8 mouse cellular contexts compared by ENCODE assay signal in genomic region chr1:78510862-78511261, GRCm38 (mm10). TPM values are rescaled to one million over a fixed set of nuclear protein-coding genes. Genes with fewer than 3 reads are reported as not detected.
DNase-seq lines count a peak whose midpoint lies in the region; ATAC-seq and TF ChIP-seq lines count a peak whose summit lies in the region.

TSS of gene Mogat1 (plus strand) at chr1:78510991.

- peak within 1 kb of the TSS; percentile 33 for H3K4me3 ChIP-seq in embryonic facial prominence, embryonic 11.5 days (ENCODE audit: low read depth, low read length)
- peak within 1 kb of the TSS; percentile 25 for H3K4me3 ChIP-seq in intestine, postnatal 0 days (ENCODE audit: low read depth, low read length)

- no peaks in the 10 kb centered on the region for H3K27me3 ChIP-seq in embryonic facial prominence, embryonic 11.5 days (ENCODE audit: control insufficient read depth, insufficient read depth, low read length)
- 0 out of 2 replicates have a peak, but pooled peaks cover 6% of the 10 kb centered on the region for H3K27me3 ChIP-seq in intestine, postnatal 0 days (replicated peaks; ENCODE audit: control insufficient read depth, insufficient read depth, low read length)

- intact Hi-C loops in gastrocnemius, postnatal 36 days (cut with DNase I) = no loop called here

- WGBS in embryonic facial prominence, embryonic 11.5 days = 64% methylated on average over 5 of the region's 5 CpGs
- 62% methylated on average over 5 of the region's 5 CpGs for WGBS in intestine, postnatal 0 days

- H3K4me1 ChIP-seq in embryonic facial prominence, embryonic 11.5 days (ENCODE audit: control insufficient read depth, insufficient read depth, low read length) = no peaks in the 10 kb centered on the region
- H3K4me1 ChIP-seq in intestine, postnatal 0 days (replicated peaks; ENCODE audit: control insufficient read depth, insufficient read depth, low read length) = no peaks in the 10 kb centered on the region

- ATAC-seq in embryonic facial prominence, embryonic 11.5 days (replicated peaks; ENCODE audit: insufficient number of reproducible peaks, low FRiP score, low TSS enrichment, low read depth) = no peak
- ATAC-seq in intestine, postnatal 0 days = no peak
- no peak for ATAC-seq in megakaryocyte progenitor cell, adult 5-6 weeks (replicated peaks; ENCODE audit: poor library complexity)

- H3K9me3 ChIP-seq in embryonic facial prominence, embryonic 11.5 days (replicated peaks; ENCODE audit: control insufficient read depth, low read length) = no peaks in the 10 kb centered on the region
- no peaks in the 10 kb centered on the region for H3K9me3 ChIP-seq in intestine, postnatal 0 days (ENCODE audit: control insufficient read depth)

- H3K9ac ChIP-seq in embryonic facial prominence, embryonic 11.5 days (replicated peaks; ENCODE audit: low read length) = peak within 1 kb of the TSS; percentile 59
- no peak within 1 kb of the TSS for H3K9ac ChIP-seq in intestine, postnatal 0 days (ENCODE audit: low read depth, low read length)

- H3K4me2 ChIP-seq in embryonic facial prominence, embryonic 11.5 days (ENCODE audit: low read depth, low read length) = peak within 1 kb of the TSS; percentile 71
- peak within 1 kb of the TSS; percentile 57 for H3K4me2 ChIP-seq in intestine, postnatal 0 days (replicated peaks; ENCODE audit: low read depth)

- H3K36me3 ChIP-seq in embryonic facial prominence, embryonic 11.5 days (replicated peaks; ENCODE audit: control insufficient read depth, insufficient read depth, low read depth, low read length) = no peaks in the 10 kb centered on the region
- no peaks in the 10 kb centered on the region for H3K36me3 ChIP-seq in intestine, postnatal 0 days (ENCODE audit: control insufficient read depth, insufficient read depth)

- peak; percentile 33 for DNase-seq in adrenal gland, postnatal 14 days
- no peak for DNase-seq in adrenal gland, postnatal 25 days
- no peak for DNase-seq in embryonic facial prominence, embryonic 11.5 days (ENCODE audit: low spot score)
- peak; percentile 18 for DNase-seq in lung, postnatal 36 days
- no peak for DNase-seq in B cell, adult 2 months
- no peak for DNase-seq in gastrocnemius, postnatal 36 days

- no peak for TF ChIP-seq CTCF in intestine, postnatal 0 days (IDR thresholded peaks at IDR 0.05; ENCODE audit: low read depth)

- no peak within 1 kb of the TSS for H3K27ac ChIP-seq in embryonic facial prominence, embryonic 11.5 days (replicated peaks; ENCODE audit: low read depth, low read length)
- H3K27ac ChIP-seq in intestine, postnatal 0 days (ENCODE audit: low read depth, low read length) = no peak within 1 kb of the TSS

RNA-seq across cellular contexts. Expression of gene Mogat1, which starts in this region (rescaled TPM):
- total RNA-seq in adrenal gland, postnatal 14 days (2021) = 1.1 TPM in 1 of 2 replicates, not detected in the other
- 1.2 and 2.3 TPM in 2 replicates for total RNA-seq in adrenal gland, postnatal 25 days (2021)
- 0.92 and 1.9 TPM in 2 replicates for polyA plus RNA-seq in embryonic facial prominence, embryonic 11.5 days (2014; fragmentation: Nextera tagmentation; extraction: Ambion mirVana)
- 0.44 and 0.98 TPM in 2 replicates for polyA plus RNA-seq in intestine, postnatal 0 days (2015; fragmentation: Nextera tagmentation; extraction: Ambion mirVana)
- total RNA-seq in megakaryocyte progenitor cell, adult 5-6 weeks (2015) = not detected in 2 replicates
- not detected in 2 replicates for total RNA-seq in megakaryocyte progenitor cell, adult 5-6 weeks (2017)
- not detected for total RNA-seq in gastrocnemius, postnatal 36 days (2021)

Comparison
In these comparisons a context has a peak if more than half of its experiments do, and no peak if none do; other contexts are left out.
1. DNase-seq: peak in adrenal gland, postnatal 14 days (single experiment) and lung, postnatal 36 days (single experiment); none in adrenal gland, postnatal 25 days (single experiment), embryonic facial prominence, embryonic 11.5 days (single experiment), B cell, adult 2 months (0 of 2) and gastrocnemius, postnatal 36 days (0 of 2).